Mouse (Mus musculus): ENCODE results near the gene Armh1.

GRCm38 (mm10) chr4:117202992-117203354 is 49.0 kb downstream of the Armh1 start:
- TF ChIP-seq HCFC1 (IDR thresholded peaks at IDR 0.05; ENCODE audit: borderline replicate concordance, insufficient read depth, low read length) (no peak), MAFK (IDR thresholded peaks at IDR 0.05; ENCODE audit: insufficient read depth, low read depth, low read length) (no peak), ZC3H11A (IDR thresholded peaks at IDR 0.05; ENCODE audit: borderline replicate concordance, low read depth, low read length) (no peak), ZNF384 (IDR thresholded peaks at IDR 0.05; ENCODE audit: low read depth, low read length) (no peak)
